Mouse (Mus musculus) testis, adult 2 months (tissue): ENCODE data around the gene 5730596B20Rik.

Source experiments
- CTCF ChIP-seq: fragments of 200-500 bp; IDR thresholded peaks from 2 replicates; pipeline ENCODE4 v1.5.1; 2012; ENCODE audit warnings: low read depth, mild to moderate bottlenecking, inconsistent platforms, low read length, moderate library complexity; ENCODE audit not compliant: control insufficient read depth, insufficient read depth, insufficient replicate concordance
- POLR2A ChIP-seq: fragments of 200-500 bp; IDR thresholded peaks from 2 replicates; pipeline ENCODE4 v1.6.1; 2012; ENCODE audit warnings: low read depth, mild to moderate bottlenecking, inconsistent platforms, low read length, moderate library complexity; ENCODE audit not compliant: control insufficient read depth

DNA sequence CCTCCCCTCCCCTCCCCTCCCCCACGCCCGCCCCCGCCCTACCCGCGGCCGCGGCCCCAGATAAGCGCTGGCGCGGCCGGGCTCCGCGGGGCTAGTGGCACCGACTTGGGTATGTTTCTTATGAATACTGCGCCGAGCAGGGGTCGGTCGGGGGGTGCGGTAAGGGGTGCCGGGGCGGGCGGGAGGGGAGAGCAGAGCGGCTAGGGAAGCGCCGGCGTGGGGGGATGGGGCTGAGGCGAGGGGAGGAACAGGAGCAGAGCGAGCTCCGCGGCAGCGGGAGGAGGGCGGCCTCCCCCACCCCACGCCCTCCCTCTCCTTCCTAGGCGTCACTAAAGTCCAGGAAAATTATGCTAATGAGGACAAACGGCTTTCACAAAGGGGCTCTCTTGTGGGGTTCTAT, 1.4 kb upstream of the 5730596B20Rik start:
- TF ChIP-seq POLR2A (no peak), CTCF (no peak)
